Mouse (Mus musculus) sigmoid colon, adult 10 weeks (tissue): ENCODE measurements around the gene Suz12. TPM values are rescaled to one million over a fixed set of nuclear protein-coding genes. Genes with fewer than 3 reads are reported as not detected.

Source experiments
- polyA plus RNA-seq: library from polyadenylated mRNA; stranded (reverse); fragments of 350-450 nt; fragmentation: Illumina TruSeq; extraction: RNeasy Lipid Tissue Mini Kit (QIAGEN cat#74804); gene quantifications from one replicate; pipeline ENCODE4 v1.2.3, GENCODE M21; 2014; ENCODE audit warnings: low read depth, low replicate concordance

Suz12 gene
- 124 TPM for polyA plus RNA-seq

GRCm38 (mm10) chr11:79992592-79993355 lies at the start of gene Suz12:
TSS of gene Suz12 (plus strand) at chr11:79993106.

GRCm38 (mm10) chr11:79962125-79962876 lies 30.6 kb upstream of the Suz12 start, which contains the start of gene Utp6:
TSS of gene Utp6 (minus strand) at chr11:79962390.

GRCm38 (mm10) chr11:80080826-80081728 lies 88.2 kb downstream of the Suz12 start, which contains the start of gene Crlf3:
TSS of gene Crlf3 (minus strand) at chr11:80080991.

Other genes starting within 250 kb of the Suz12 start
- gene Utp6, start 30.7 kb upstream of the Suz12 start, polyA plus RNA-seq, result 43.8 TPM
- gene Crlf3, start 87.9 kb downstream of the Suz12 start, polyA plus RNA-seq, result 22.1 TPM
- 10.6 TPM for gene Atad5, start 96.3 kb downstream of the Suz12 start, polyA plus RNA-seq
- 17.0 TPM for gene Tefm, start 149.1 kb downstream of the Suz12 start, polyA plus RNA-seq
- gene Adap2, start 161.0 kb downstream of the Suz12 start, polyA plus RNA-seq, result 1.8 TPM
- 5.0 TPM for gene Rnf135, start 190.7 kb downstream of the Suz12 start, polyA plus RNA-seq
- gene Rhot1, start 215.9 kb downstream of the Suz12 start, polyA plus RNA-seq, result 70.0 TPM